Mouse (Mus musculus) kidney, adult 2 months (tissue): ENCODE results near the gene Adprhl1. TPM values are rescaled to one million over a fixed set of nuclear protein-coding genes. Genes with fewer than 3 reads are reported as not detected.
A peak's percentile ranks its signal among the peaks of the same experiment; 100 is the strongest.

ENCODE experiments used
- DNase-seq: peaks from one replicate; pipeline ENCODE4 v3.0.0; 2021
- H3K27ac ChIP-seq: fragments of 200-500 bp; 2 replicates; pipeline ENCODE4 v1.5.1; 2012; ENCODE audit warnings: low read depth, low read length, control low read depth, inconsistent platforms; ENCODE audit not compliant: insufficient read depth
- H3K27me3 ChIP-seq: fragments of 200-500 bp; replicated peaks from 2 replicates; pipeline ENCODE4 v1.6.1; 2012; ENCODE audit warnings: mild to moderate bottlenecking, moderate library complexity, low read length, inconsistent platforms; ENCODE audit not compliant: control insufficient read depth, insufficient read depth
- H3K36me3 ChIP-seq: fragments of 200-500 bp; 2 replicates; pipeline ENCODE4 v1.6.1; 2012; ENCODE audit warnings: mild to moderate bottlenecking, moderate library complexity, low read length, inconsistent platforms; ENCODE audit not compliant: control insufficient read depth, insufficient read depth
- H3K4me1 ChIP-seq: fragments of 200-500 bp; 2 replicates; pipeline ENCODE4 v1.6.1; 2011; ENCODE audit warnings: low read length; ENCODE audit not compliant: control insufficient read depth, insufficient read depth
- H3K4me3 ChIP-seq: fragments of 200-500 bp; 2 replicates; pipeline ENCODE4 v1.5.1; 2011; ENCODE audit warnings: mild to moderate bottlenecking, low read depth, low read length, control low read depth; ENCODE audit not compliant: insufficient read depth
- CTCF ChIP-seq: fragments of 200-500 bp; conservative IDR thresholded peaks from 2 replicates; pipeline ENCODE4 v1.5.1; 2011; ENCODE audit warnings: low read depth, mild to moderate bottlenecking, control low read depth, low read length, moderate library complexity, mixed read lengths; ENCODE audit not compliant: insufficient read depth, insufficient read length
- POLR2A ChIP-seq: fragments of 200-500 bp; IDR thresholded peaks from one replicate; pipeline ENCODE4 v1.6.1; 2011; ENCODE audit warnings: low read depth, low read length, control low read depth
- WGBS: fragments of 180-500 bp; shearing (Covaris S2); methylation state at CpG from one replicate; pipeline ENCODE4 v1.1.7; 2018; 5-methylcytosine and 5-hydroxymethylcytosine counted together
- polyA plus RNA-seq: library from polyadenylated mRNA; depleted of rRNA; stranded (reverse); fragments of >200 nt; gene quantifications from 2 replicates; pipeline ENCODE4 v1.2.3, GENCODE M21; 2012

The Adprhl1 gene
- polyA plus RNA-seq, 1 experiment, result 0.99 TPM

- Histone ChIP-seq H3K4me1 (peaks cover 7% of the 10 kb centered on the region; the same call in 1 of the 2 replicates), H3K27ac (peak within 1 kb of the TSS; percentile 99), H3K4me3 (peak within 1 kb of the TSS; percentile 93), H3K36me3 (no peaks in the 10 kb centered on the region; the same call in 1 of the 2 replicates), H3K27me3 (no peaks in the 10 kb centered on the region)
- under 1% methylated on average over 79 of the region's 79 CpGs for WGBS
- peak; percentile 97 for DNase-seq
- TF ChIP-seq POLR2A (peak; percentile 28), CTCF (no peak)
These were observed 34.0 kb upstream of the Adprhl1 start, which contains the start of the genes Dcun1d2 and Tmco3 for GRCm38 (mm10) chr8:13287692-13288623. Dcun1d2 (minus strand) TSS chr8:13288131. Tmco3 (plus strand) TSS chr8:13288190.

GRCm38 (mm10) chr8:13287304-13287691, 33.3 kb upstream of the Adprhl1 start:
- Histone ChIP-seq H3K4me1 (peaks cover 5% of the 10 kb centered on the region; the same call in 1 of the 2 replicates), H3K36me3 (no peaks in the 10 kb centered on the region), H3K4me3 (peak overlapping the region; percentile 93), H3K27me3 (no peaks in the 10 kb centered on the region), H3K27ac (peak overlapping the region; percentile 99)
- TF ChIP-seq CTCF, result no peak
- TF ChIP-seq POLR2A, result peak; percentile 71
- under 1% methylated on average over 34 of the region's 34 CpGs for WGBS
- peak; percentile 96 for DNase-seq

- Histone ChIP-seq H3K27ac (no peak overlapping the region), H3K4me1 (peaks cover 5% of the 10 kb centered on the region; the same call in 1 of the 2 replicates), H3K36me3 (no peaks in the 10 kb centered on the region), H3K27me3 (no peaks in the 10 kb centered on the region), H3K4me3 (no peak overlapping the region)
- 0 out of 2 replicates have a peak, but pooled peaks have one; percentile 19 for TF ChIP-seq CTCF
- no peak for TF ChIP-seq POLR2A
- 72% methylated on average over 1 of the region's 1 CpGs for WGBS
- DNase-seq, result no peak
These were observed 29.2 kb upstream of the Adprhl1 start for GRCm38 (mm10) chr8:13283200-13283599.

GRCm38 (mm10) chr8:13276941-13277447, 23.0 kb upstream of the Adprhl1 start:
- no peak for DNase-seq
- no peak for TF ChIP-seq POLR2A
- no peak for TF ChIP-seq CTCF
- WGBS, result 53% methylated on average over 5 of the region's 5 CpGs
- Histone ChIP-seq H3K27ac (no peak overlapping the region), H3K4me1 (no peaks in the 10 kb centered on the region), H3K36me3 (no peaks in the 10 kb centered on the region; the same call in 1 of the 2 replicates), H3K4me3 (no peak overlapping the region), H3K27me3 (no peaks in the 10 kb centered on the region)

GRCm38 (mm10) chr8:13272834-13273233, 18.9 kb upstream of the Adprhl1 start:
- WGBS, result 88% methylated on average over 5 of the region's 5 CpGs
- Histone ChIP-seq H3K4me1 (no peaks in the 10 kb centered on the region), H3K27me3 (no peaks in the 10 kb centered on the region), H3K27ac (no peak overlapping the region), H3K4me3 (no peak overlapping the region), H3K36me3 (no peaks in the 10 kb centered on the region; the same call in none of the 2 replicates)
- no peak for DNase-seq
- TF ChIP-seq CTCF, result no peak
- no peak for TF ChIP-seq POLR2A

GRCm38 (mm10) chr8:13267566-13267965, 13.6 kb upstream of the Adprhl1 start:
- Histone ChIP-seq H3K27me3 (no peaks in the 10 kb centered on the region), H3K27ac (no peak overlapping the region)
- 60% methylated on average over 2 of the region's 2 CpGs for WGBS

GRCm38 (mm10) chr8:13263376-13263775, 9.4 kb upstream of the Adprhl1 start:
- no peak for DNase-seq
- Histone ChIP-seq H3K36me3 (no peaks in the 10 kb centered on the region; the same call in 1 of the 2 replicates), H3K4me3 (no peak overlapping the region), H3K27ac (no peak overlapping the region), H3K4me1 (no peaks in the 10 kb centered on the region), H3K27me3 (no peaks in the 10 kb centered on the region)
- WGBS, result 69% methylated on average over 3 of the region's 3 CpGs
- no peak for TF ChIP-seq POLR2A
- no peak for TF ChIP-seq CTCF

More at GRCm38 (mm10) chr8:13267566-13267965, 13.6 kb upstream of the Adprhl1 start:
- no peak for TF ChIP-seq POLR2A
- TF ChIP-seq CTCF, result no peak
- DNase-seq, result no peak
- Histone ChIP-seq H3K36me3 (no peaks in the 10 kb centered on the region; the same call in none of the 2 replicates), H3K4me1 (no peaks in the 10 kb centered on the region), H3K4me3 (no peak overlapping the region)
